Mouse (Mus musculus) small intestine, adult 2 months (tissue): ENCODE data around the gene Cldn4.

Experiments used
- CTCF ChIP-seq: fragments of 200-500 bp; IDR thresholded peaks from 2 replicates; pipeline ENCODE4 v1.5.1; 2012; ENCODE audit warnings: low read depth, mild to moderate bottlenecking, control low read depth, inconsistent platforms, low read length, moderate library complexity, mixed read lengths; ENCODE audit not compliant: insufficient replicate concordance, insufficient read length; ENCODE audit errors: extremely low read depth
- POLR2A ChIP-seq: fragments of 200-500 bp; IDR thresholded peaks from 2 replicates; pipeline ENCODE4 v1.6.1; 2012; ENCODE audit warnings: low read depth, mild to moderate bottlenecking, control low read depth, inconsistent platforms, low read length, moderate library complexity

- TF ChIP-seq CTCF (no peak), POLR2A (no peak)
Measured at GRCm38 (mm10) chr5:134983771-134984170, 37.0 kb upstream of the Cldn4 start.
